Mouse (Mus musculus) right cerebral cortex, postnatal 14 days (tissue): ENCODE measurements at regions not wholly inside any gene's neighbourhood (a gene's known extent, or its start where the extent isn't known, plus 50 kb on each side); places are given as distances from the start of the nearest gene placed in this dataset.
"Not testable (repeated sequence)": the region's sequence is repeated elsewhere in the genome, so short reads cannot be mapped to it uniquely, and the experiment has no call there.

Experiments used
- DNase-seq: peaks from one replicate; pipeline ENCODE4 v3.0.0; 2022

DNA sequence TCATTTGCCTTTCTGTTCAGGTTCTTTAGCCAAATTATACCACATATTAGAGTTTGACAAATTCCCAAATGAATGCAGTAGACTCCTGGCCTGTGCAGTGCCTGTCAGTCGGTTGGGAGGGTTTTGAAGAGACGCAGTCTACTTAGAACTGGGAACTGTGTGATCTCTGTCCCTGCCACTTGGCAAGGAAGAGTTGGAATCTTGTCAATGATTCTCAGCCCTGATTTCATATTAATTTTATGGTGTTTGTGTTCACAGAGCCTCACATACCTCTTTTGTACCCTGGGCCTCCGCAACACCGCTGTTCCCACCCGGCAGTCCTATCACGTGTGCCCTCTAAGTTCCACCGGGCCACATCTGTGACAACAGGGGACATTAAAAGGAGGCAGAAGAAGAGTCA is 149.8 kb upstream of the Ddhd1 start:
- no peak for DNase-seq

DNA sequence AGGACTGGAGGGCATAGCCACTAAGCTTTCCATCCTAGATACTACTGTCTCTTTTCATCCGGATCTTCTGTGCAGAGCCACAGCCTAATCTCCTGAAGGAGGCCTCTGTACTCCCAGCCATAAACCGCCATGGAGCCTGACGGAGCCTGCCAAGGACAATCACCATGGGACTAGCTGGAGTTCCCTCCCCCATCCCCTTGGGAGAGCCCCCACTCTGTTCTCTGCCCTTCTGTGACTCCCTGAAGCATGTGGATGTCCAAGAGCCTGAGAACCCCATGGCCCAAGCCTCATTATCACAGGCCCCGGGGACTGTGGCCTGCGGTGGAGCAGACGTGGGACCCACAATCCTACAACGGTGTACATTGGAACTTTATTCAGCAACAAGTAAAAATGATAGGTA is 151.5 kb upstream of the Ddhd1 start:
- DNase-seq: no peak

DNA sequence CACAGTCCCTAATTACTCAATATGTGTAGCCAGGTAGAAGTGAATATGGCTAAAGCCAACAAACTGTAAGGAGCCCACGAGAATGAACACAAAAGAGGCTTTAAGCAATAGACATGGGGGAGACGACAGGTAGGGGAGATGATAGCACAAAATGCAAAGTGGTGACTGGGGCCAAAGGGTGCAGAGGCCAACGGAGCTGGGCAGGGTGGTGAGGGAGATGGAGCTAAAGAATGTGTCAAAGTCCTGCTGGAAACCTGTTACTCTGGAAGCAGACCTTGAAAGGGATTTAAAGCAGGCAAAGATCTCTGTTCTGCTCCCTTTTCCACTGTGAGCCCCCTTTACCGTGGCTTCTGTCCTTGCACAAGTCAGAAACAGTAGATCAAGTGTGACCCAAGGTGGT is 152.2 kb upstream of the Ddhd1 start:
- DNase-seq: no peak

DNA sequence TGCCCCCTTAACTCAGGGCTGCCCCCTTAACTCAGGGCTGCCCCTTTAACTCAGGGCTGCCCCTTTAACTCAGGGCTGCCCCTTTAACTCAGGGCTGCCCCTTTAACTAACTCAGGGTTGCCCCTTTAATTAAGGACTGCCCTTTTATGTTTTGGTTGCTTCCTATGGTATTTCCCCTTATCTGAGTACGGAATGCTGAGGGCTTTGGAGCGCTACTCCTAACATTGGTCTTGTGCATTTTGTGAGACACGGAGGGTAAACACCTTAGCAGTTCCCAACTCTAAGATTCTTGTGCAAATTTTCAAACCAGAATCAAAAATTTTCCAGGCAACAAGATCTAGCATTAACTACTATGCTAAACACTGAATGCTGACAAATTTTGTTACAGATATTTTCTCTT is 152.7 kb upstream of the Ddhd1 start:
- DNase-seq: no peak

DNA sequence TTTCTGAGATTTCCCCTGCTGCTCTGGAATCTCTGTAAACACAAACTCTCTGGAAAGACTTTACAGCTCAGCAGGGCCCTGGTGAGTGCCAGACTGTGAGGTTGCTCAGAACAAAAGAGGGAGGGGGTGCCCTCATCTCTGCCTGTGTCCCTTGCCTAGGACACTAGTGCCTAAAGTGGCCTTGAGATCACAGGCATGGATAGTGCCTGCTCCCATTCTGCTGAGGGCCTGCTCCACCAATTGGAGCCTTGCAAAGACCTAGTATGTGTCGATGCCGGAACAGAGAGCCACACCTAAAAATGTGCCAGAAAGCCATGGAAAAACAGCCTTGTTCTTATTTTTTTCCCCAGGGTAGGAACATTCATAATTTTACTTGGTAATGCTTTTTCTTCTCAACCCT is 157.7 kb upstream of the Ddhd1 start:
- no peak for DNase-seq

DNA sequence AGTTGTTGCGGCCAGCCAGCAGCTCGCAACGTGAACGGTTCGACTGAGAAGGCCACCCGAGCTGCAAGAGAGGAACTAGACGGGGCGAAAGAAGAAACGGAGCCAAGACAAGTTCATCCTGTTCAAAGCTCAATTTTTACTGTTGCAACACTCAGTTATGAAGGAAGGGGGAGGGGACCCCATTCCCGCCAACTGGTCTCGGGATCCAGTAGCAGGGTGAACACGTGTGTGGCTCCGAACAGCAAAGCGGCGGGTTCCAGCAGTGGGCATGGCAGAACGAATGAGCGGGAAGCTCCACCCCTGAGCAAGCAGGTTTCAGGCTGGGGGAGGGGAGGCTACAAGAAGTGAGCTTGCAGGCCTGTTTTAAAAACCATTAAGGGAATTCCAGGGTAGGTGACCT is 158.7 kb upstream of the Ddhd1 start:
- not testable (repeated sequence) for DNase-seq

DNA sequence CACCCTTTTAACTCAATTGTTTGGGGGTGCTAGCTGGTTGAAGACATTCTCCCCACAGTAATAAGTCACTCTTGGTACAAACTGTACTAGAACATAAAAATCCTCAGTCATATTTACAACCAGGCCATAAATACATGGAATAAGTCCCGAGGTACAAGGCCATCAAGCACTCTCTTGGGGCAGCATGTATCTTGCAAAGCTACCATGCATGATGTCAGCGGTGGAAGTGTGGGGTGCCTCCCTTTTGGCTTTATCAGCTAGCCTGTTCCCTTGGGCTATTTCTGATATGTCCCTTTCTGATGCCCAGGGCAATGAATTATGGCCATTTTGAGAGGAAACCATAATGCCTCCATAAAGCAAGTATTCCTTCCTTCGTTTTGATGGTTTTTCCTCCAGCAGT is 159.8 kb upstream of the Ddhd1 start:
- no peak for DNase-seq

DNA sequence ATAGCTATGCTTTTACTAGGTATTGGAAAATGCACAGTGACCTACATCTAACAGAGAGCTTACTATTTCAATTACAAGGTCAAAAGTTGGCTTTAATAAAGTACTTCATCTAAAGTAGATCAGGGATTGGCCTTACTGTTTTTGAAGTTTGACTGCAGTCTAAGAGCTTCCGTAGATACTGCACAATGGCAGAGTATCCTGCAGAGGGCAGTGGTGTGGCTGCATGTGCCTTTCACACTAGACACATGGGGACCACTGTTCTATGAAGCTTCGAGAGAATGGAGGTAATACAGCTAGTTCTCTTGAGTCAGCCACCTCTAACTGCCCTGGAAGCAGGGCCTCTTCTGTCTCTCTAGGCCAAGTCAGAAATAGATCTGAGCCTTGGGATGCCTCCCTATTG is 166.7 kb upstream of the Ddhd1 start:
- no peak for DNase-seq

DNA sequence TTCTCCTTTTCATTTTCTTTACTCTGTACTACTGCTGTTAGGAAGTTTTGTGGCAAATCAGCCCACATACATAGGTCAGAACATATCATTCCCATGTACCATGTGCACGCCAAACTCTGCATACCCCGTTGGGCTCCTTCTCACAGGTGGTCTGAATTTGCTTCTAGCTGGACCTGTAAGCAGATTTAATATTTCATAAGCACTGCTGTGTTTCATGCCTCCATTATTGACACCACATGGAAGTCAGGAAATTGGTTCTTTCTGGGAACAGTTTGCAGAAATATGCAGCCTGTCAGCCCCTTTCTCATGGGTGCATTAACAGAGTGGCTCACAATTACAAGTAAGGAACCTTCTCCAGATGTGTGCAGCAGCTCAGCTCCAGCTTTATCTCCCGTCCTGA is 168.1 kb upstream of the Ddhd1 start:
- DNase-seq: no peak

DNA sequence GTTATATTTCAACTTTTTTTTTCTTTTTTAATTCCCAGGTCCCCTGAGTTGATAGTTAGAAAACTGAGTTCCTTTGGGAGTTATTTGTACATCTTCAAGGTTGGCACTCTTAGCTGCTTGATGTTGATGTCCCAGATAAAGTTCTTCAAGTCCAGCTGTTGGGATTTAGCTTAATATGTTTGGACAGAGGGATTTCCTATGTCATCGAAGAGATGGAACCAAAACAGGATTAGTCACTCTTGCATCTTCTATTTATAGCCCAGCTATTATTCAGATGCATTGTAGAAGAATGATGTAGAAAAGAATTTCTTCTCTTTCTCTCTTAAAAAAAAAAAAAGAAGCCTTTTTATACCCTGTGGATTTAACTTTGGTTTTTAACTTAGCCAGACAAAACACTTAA is 169.2 kb upstream of the Ddhd1 start:
- DNase-seq: no peak

DNA sequence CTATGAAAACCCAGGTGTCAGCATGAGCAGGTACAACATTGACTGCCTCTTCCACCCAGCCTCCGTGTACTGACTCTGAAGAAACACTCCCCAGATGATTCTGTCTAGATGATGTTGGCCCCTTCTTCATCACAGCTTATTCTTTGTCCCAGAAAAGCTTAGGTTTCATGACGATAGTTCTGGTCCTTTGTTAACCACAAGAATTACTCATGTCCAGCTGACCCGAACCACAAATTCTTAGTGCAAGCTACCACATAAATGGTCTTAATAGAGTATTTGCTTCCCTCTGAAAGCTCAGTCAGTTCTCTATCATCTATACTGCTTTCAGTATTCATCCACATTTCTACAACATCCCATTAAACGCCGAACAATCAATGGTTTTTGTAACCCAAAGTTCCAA is 172.5 kb upstream of the Ddhd1 start:
- DNase-seq: no peak

DNA sequence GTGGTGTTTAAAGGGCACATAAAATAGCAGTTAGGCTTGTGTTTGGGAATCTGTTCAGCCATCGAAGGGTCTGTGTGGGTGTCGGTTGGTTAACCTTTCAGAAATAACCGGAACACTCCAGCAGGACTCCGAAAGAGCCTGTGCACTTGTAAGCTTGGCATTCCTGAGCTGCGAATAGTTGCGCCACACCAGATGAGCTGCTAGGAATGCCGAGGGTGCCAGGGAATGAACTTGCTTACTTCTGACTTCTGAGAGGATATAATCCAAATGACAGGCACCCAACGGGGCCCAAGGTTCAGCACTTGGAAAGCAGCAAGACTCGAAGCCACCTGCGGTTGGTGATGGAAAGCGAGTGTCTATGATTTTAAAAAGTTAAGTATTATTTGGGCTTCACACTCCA is 179.1 kb upstream of the Ddhd1 start:
- DNase-seq: no peak

DNA sequence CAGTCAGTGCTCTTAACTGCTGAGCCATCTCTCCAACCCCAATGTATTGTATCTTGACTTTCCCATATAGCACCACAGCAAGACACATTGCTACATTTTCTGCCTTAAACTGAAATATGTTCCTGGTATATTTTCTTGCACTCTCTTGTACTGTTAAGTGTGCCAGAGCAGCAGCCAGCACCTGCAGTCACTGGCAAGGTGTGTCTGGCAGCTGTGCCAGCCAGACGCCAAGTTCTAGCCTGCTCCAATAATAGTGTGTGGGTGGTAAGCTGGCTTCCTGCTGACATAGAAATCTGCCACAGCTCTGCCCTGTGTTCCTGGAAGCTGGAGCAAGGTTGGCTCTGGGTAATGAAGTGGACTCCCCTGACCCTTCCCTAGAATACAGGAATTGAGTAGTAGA is 185.9 kb upstream of the Ddhd1 start:
- DNase-seq: no peak

DNA sequence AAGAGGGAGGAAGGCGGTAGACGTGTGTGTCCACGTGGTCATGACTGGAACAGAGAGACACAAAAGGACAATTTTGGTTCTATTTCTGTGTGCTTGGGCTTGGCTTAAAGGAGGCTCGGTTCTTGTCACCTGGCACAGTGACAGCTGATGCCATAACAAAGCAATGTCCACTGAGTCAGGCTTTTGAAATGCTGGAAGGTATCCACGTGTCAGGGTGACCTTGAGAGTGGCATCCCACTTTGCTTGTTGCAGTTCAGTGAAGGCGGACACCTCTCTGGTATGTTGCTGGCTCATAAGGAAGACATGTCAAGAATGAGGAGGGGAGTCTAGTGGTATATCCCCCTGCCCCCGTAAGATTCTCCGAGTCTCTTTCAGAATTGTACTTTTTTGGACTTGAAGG is 192.6 kb upstream of the Ddhd1 start:
- no peak for DNase-seq

DNA sequence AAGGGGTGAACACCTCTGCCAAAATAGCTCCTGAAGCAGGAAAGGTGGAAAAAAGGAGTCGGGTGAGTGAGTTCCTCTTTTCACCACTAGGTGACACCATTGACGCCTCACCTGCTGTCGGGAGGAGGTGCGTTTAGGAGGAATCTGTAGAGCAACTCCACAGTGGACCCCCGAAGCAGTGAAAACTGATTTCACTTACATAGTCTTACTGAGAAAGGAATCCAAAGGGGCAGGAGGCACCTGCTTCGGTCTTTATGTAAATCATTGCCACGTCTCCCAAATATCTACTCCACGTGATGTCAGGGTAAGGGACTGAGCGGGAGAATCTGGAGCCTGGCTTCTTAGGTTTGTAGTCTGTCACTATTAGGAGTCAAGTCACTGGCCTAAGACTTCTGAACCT is 220.5 kb upstream of the Ddhd1 start:
- DNase-seq: peak; percentile 22

DNA sequence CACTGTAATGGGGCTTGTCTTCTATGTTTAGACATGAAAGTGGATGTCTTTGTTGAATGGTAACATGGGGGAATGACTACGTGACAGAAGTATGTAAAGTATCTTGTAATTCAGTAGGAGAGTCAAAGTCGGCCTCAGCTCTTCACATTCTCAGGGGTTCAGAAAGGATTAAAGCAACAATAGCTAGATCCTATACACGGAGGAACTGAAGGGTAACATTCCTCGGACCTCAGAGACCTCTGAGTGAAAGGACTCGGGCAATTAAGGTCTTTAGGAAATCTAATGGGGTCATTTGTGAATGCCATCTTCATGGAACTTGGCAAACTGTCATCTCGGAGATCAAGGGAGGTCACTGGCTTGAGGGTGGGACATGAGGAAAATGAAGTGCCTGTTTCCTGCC is 262.8 kb upstream of the Ddhd1 start:
- no peak for DNase-seq

DNA sequence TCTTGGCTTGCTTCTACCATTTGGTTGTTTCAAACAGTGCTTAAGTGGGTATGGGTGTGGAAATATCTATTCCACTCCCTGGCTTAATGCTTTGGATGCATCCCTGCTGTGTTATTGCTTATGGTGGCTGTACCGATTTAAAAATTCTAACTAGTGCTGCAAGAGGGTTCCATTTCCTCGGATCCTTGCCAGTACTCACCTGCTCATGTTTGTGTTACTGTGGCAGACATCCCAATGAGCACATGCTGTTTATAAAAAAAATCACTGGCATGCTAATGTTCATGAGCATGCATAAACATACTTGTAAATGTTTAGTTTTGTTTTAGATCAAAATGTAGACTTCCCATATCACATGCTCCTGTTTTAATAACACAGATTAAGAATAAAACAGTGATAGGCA is 285.6 kb upstream of the Ddhd1 start:
- no peak for DNase-seq

DNA sequence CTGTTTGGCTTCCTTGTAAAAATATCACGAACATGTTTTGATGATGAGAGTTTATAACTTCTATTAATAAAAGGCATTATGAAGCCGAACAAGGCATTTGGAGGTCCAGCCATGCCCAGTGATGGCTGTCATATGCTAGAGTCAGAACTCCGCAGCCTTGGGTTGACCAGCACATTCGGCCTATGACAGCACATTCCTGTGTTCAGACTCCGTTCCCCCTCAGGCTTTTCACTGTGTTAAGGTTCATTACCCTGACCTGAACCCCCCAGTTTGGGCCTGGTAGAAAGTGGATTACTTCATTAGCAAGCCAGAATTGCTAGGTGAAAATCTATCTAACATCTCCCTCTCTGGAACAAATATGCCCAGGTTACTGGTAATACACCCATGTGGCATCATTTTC is 286.2 kb upstream of the Ddhd1 start:
- DNase-seq: no peak

DNA sequence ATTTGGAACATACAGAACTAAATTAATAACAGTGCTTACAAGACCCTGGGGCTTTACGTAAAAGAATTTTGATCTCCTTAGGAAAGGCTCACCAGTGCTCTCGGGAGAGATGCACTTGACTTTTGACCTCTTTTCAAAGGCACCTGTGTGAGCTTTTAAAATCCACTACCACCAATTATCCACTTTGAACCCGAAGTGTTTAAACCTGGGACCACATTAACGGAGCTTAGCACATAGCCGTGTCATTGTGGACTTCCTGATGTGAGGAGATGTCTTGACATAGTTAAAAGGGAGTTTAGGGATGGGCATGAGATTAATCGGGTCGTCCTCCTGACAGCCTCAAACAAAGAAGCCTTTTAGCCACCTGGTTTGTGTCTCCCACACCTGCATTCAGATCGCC is 286.6 kb upstream of the Ddhd1 start:
- no peak for DNase-seq

DNA sequence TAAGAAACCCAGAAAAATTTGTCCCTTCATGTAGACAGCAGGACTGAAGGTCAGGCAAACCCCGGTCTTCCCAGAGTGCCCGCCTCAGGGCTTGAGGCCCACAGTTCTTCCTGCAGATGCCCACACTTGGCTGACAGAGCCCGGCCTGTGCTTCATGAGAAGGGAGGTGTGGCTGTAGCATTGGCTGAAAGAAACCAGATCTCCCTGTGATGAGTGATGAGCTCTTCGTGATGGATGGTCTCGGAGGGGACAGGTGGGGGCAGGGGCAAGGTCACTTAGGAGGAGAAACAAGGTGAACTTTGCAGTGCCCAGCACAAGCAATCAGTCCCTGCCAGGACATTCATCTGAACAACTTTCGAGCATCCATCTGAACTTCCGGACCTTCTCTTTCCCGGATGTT is 298.7 kb upstream of the Ddhd1 start:
- no peak for DNase-seq

DNA sequence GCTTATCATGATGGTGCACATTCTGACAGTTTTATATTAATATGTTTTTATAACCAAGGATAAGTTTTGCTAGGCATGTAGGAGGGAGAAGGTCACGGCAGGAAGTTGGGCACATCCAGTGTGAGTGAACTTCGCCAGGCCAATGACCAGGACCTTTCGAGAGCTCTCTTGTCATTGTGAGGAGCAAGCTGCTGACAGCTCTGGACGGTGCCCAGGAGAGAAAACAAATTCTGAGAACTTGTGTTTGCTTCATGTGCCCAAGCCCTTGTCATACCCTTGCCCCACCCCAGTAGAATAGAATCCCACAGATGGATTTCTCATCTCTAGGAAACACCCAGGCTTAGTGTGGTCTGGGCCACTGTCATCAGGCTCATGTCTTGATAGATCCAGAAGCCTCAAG is 304.5 kb upstream of the Ddhd1 start:
- no peak for DNase-seq

DNA sequence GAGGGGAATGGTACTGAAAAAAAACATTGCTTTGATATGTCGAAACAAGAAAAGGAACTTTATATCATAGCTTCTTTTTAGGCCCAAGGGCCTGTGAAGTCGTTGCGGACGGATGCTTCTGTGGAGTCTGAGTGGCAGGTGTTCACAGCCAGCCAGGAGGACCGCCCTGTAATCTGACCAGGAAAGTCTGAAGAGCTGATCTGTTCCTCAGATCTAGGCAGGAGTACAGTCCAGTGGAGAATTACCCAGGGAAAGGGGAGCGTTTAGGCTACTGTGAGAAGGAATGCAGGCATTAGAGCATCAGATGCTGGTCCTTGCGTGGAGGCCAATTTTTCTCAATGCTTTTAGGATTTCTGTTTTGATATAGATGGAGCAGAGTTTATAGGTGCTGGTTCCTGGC is 306.1 kb upstream of the Ddhd1 start:
- no peak for DNase-seq

DNA sequence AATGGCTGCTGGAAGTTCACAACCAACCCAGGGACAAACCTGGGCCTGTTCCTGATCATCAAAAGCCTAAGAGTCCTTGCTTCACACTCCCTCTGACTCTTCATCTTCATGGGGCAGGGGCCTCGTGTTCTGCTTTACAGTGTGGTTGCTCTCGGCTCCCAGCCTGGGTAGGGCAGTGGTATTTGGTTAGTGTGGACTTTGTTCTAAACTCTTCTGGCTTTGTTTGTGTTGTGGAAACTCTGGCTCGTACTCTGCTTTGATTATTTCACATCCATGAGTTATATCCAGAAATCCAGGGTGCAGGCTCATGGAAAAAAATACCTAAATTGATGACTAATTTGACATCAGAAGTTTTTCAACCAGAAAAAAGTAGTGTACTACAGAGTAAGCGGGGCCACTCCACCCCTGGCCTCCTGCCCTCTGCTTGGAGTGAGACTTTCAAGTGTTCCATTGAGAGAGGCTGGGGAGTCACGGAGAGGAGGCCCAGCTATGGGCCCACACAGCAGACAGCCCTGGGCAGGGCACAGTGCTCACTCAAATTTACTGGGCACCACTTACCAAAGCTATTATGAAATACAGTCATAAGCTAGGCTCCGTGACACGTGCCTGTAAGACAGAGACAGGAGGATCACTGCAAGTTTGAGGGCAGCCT is 325.4 kb upstream of the Ddhd1 start:
- DNase-seq: no peak

DNA sequence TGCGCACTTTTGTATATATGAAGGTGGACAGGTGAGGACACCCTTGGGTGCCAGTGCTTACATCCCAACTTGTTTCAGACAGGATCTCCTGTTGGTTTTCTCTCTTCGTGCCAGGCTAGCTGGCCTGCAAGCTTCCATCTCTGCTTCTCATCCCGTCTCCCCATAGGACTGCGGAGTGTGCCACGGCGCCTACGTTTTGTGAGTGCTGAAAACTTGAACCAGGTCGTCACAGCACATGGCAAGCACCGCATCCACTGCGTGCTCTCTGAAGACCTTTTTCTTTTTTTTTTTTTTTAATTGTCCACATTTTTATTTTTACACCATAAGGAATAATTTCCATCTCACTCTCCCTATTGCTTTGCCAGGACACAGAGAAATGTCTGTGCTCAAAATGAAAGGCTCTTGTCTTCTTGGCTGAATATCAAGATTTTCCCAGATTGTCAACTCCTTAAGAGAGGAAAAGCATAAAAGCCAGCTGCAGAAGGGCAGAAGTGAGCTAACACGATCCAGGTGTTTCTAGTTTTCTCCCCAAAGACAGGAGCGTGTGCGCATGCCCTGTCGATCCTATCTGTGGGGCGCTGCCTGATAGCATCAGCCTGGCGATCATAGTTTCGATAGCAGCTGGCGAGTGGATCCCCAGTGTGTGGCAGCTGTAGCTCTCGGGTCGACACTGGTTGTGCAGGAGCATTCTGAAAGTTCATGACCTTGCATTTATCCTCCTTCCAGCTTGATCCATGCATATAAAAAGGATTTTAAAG is 326.4 kb upstream of the Ddhd1 start:
- no peak for DNase-seq
